Mouse (Mus musculus): ENCODE measurements around the gene Gm3448.

Gene Gm3448

GRCm38 (mm10) chr17:14958686-14959327, 82.5 kb downstream of the Gm3448 start:
- DNase-seq = no peak

GRCm38 (mm10) chr17:14953452-14953851, 87.9 kb downstream of the Gm3448 start:
- DNase-seq = no peak

- DNase-seq = no peak
These were observed 92.0 kb downstream of the Gm3448 start for GRCm38 (mm10) chr17:14949161-14949827.

Measured in kidney, postnatal 14 days (tissue).